Mouse (Mus musculus) heart, embryonic 12.5 days (tissue): ENCODE data around the gene Tecpr2. TPM values are rescaled to one million over a fixed set of nuclear protein-coding genes. Genes with fewer than 3 reads are reported as not detected.

ENCODE experiments used
- ATAC-seq: fragments of 200-750 bp; cut with Nextera tagmentation; 2 replicates; pipeline ENCODE4 v1.8.0; 2017; ENCODE audit warnings: moderate TSS enrichment, moderate library complexity; ENCODE audit not compliant: insufficient number of reproducible peaks, low FRiP score
- H3K27ac ChIP-seq: fragments of 300-500 bp; sonication (generic); 2 replicates; pipeline ENCODE4 v1.5.1; 2016; ENCODE audit warnings: mild to moderate bottlenecking, moderate library complexity; ENCODE audit not compliant: poor library complexity, severe bottlenecking
- H3K27me3 ChIP-seq: fragments of 300-500 bp; sonication (generic); replicated peaks from 2 replicates; pipeline ENCODE4 v1.6.1; 2016; ENCODE audit warnings: mild to moderate bottlenecking, moderate library complexity
- H3K36me3 ChIP-seq: fragments of 300-500 bp; sonication (generic); 2 replicates; pipeline ENCODE4 v1.6.1; 2016; ENCODE audit warnings: mild to moderate bottlenecking, moderate library complexity
- H3K4me1 ChIP-seq: fragments of 300-500 bp; sonication (generic); replicated peaks from 2 replicates; pipeline ENCODE4 v1.6.1; 2016; ENCODE audit warnings: mild to moderate bottlenecking
- H3K4me2 ChIP-seq: fragments of 300-500 bp; sonication (generic); 2 replicates; pipeline ENCODE4 v1.6.1; 2016; ENCODE audit warnings: mild to moderate bottlenecking, moderate library complexity
- H3K4me3 ChIP-seq: fragments of 300-500 bp; sonication (generic); 2 replicates; pipeline ENCODE4 v1.5.1; 2016; ENCODE audit warnings: mild to moderate bottlenecking
- H3K9ac ChIP-seq: fragments of 300-500 bp; sonication (generic); 2 replicates; pipeline ENCODE4 v1.6.1; 2016; ENCODE audit warnings: mild to moderate bottlenecking, moderate library complexity
- H3K9me3 ChIP-seq: fragments of 300-500 bp; sonication (generic); replicated peaks from 2 replicates; pipeline ENCODE4 v1.6.1; 2016; ENCODE audit warnings: mild to moderate bottlenecking, moderate library complexity
- WGBS: fragments of 180-500 bp; shearing (Covaris S2); methylation state at CpG from one replicate; pipeline ENCODE4 v1.1.7; 2016; 5-methylcytosine and 5-hydroxymethylcytosine counted together
- polyA plus RNA-seq: library from polyadenylated mRNA; unstranded; fragments of >200 nt; fragmentation: Nextera tagmentation; extraction: Ambion mirVana; gene quantifications from 2 replicates; pipeline ENCODE4 v1.2.1, GENCODE M21; 2016

Tecpr2 gene
- polyA plus RNA-seq, 1 experiment from 2014 or later = 3.8 TPM

- Histone ChIP-seq H3K4me3 (no peak overlapping the region), H3K27me3 (peaks cover 3% of the 10 kb centered on the region; the same call in 1 of the 2 replicates), H3K4me1 (no peaks in the 10 kb centered on the region), H3K27ac (no peak overlapping the region), H3K9me3 (no peaks in the 10 kb centered on the region), H3K4me2 (no peak overlapping the region), H3K36me3 (peaks cover 64% of the 10 kb centered on the region), H3K9ac (no peak overlapping the region)
- no peak for ATAC-seq
- 71% methylated on average over 5 of the region's 5 CpGs for WGBS
These were observed 82.9 kb downstream of the Tecpr2 start for GRCm38 (mm10) chr12:110971972-110972371.

GRCm38 (mm10) chr12:110973829-110974228 lies 84.8 kb downstream of the Tecpr2 start:
- Histone ChIP-seq H3K4me3 (no peak overlapping the region), H3K4me1 (peaks cover 13% of the 10 kb centered on the region), H3K9ac (no peak overlapping the region), H3K9me3 (no peaks in the 10 kb centered on the region), H3K27ac (peak overlapping the region; percentile 49; the same call in 1 of the 2 replicates), H3K36me3 (peaks cover 59% of the 10 kb centered on the region), H3K27me3 (peaks cover 9% of the 10 kb centered on the region; the same call in 1 of the 2 replicates), H3K4me2 (0 out of 2 replicates have a peak overlapping the region, but pooled peaks have one; percentile 15)
- ATAC-seq = no peak
- 84% methylated on average over 4 of the region's 4 CpGs for WGBS

GRCm38 (mm10) chr12:110974295-110974694 lies 85.2 kb downstream of the Tecpr2 start:
- Histone ChIP-seq H3K27me3 (peaks cover 9% of the 10 kb centered on the region; the same call in 1 of the 2 replicates), H3K4me3 (no peak overlapping the region), H3K9me3 (no peaks in the 10 kb centered on the region), H3K36me3 (peaks cover 54% of the 10 kb centered on the region), H3K4me2 (peak overlapping the region; percentile 94; the same call in 1 of the 2 replicates), H3K27ac (peak overlapping the region; percentile 49; the same call in 1 of the 2 replicates), H3K9ac (no peak overlapping the region), H3K4me1 (peaks cover 14% of the 10 kb centered on the region)
- WGBS = 64% methylated on average over 7 of the region's 7 CpGs
- peak; percentile 70 for ATAC-seq

- Histone ChIP-seq H3K27me3 (peaks cover 9% of the 10 kb centered on the region; the same call in 1 of the 2 replicates), H3K4me1 (peaks cover 18% of the 10 kb centered on the region), H3K36me3 (peaks cover 50% of the 10 kb centered on the region), H3K9ac (no peak overlapping the region), H3K4me2 (peak overlapping the region; percentile 94), H3K9me3 (no peaks in the 10 kb centered on the region), H3K27ac (peak overlapping the region; percentile 55), H3K4me3 (no peak overlapping the region)
- ATAC-seq = no peak
- WGBS = 83% methylated on average over 6 of the region's 6 CpGs
These were observed 85.7 kb downstream of the Tecpr2 start for GRCm38 (mm10) chr12:110974726-110975125.

- ATAC-seq = no peak
- Histone ChIP-seq H3K4me2 (peak overlapping the region; percentile 94), H3K27me3 (peaks cover 9% of the 10 kb centered on the region; the same call in 1 of the 2 replicates), H3K9me3 (no peaks in the 10 kb centered on the region), H3K4me3 (no peak overlapping the region), H3K27ac (peak overlapping the region; percentile 55), H3K36me3 (peaks cover 43% of the 10 kb centered on the region), H3K9ac (no peak overlapping the region), H3K4me1 (peaks cover 18% of the 10 kb centered on the region)
- WGBS = 87% methylated on average over 5 of the region's 5 CpGs
These were observed 86.3 kb downstream of the Tecpr2 start for GRCm38 (mm10) chr12:110975385-110975784.

GRCm38 (mm10) chr12:110975838-110976468 lies 86.9 kb downstream of the Tecpr2 start:
- Histone ChIP-seq H3K4me2 (peak overlapping the region; percentile 94), H3K9ac (no peak overlapping the region), H3K27ac (no peak overlapping the region), H3K36me3 (peaks cover 41% of the 10 kb centered on the region), H3K4me1 (peaks cover 18% of the 10 kb centered on the region), H3K9me3 (no peaks in the 10 kb centered on the region), H3K27me3 (peaks cover 9% of the 10 kb centered on the region; the same call in 1 of the 2 replicates), H3K4me3 (no peak overlapping the region)
- 89% methylated on average over 4 of the region's 4 CpGs for WGBS
- no peak for ATAC-seq

GRCm38 (mm10) chr12:110976589-110977344 lies 87.7 kb downstream of the Tecpr2 start:
- WGBS = 80% methylated on average over 60 of the region's 60 CpGs
- Histone ChIP-seq H3K4me2 (peak overlapping the region; percentile 94), H3K9me3 (no peaks in the 10 kb centered on the region), H3K4me3 (peak overlapping the region; percentile 82; the same call in 1 of the 2 replicates), H3K27me3 (peaks cover 9% of the 10 kb centered on the region; the same call in 1 of the 2 replicates), H3K9ac (no peak overlapping the region), H3K27ac (no peak overlapping the region), H3K36me3 (peaks cover 41% of the 10 kb centered on the region), H3K4me1 (peaks cover 18% of the 10 kb centered on the region)
- no peak for ATAC-seq

- ATAC-seq = no peak
- no peaks in the 10 kb centered on the region for H3K9me3 ChIP-seq
- peaks cover 18% of the 10 kb centered on the region for H3K4me1 ChIP-seq
- peaks cover 41% of the 10 kb centered on the region for H3K36me3 ChIP-seq
- H3K27me3 ChIP-seq = peaks cover 9% of the 10 kb centered on the region; the same call in 1 of the 2 replicates
- WGBS = 86% methylated on average over 18 of the region's 18 CpGs
- H3K4me2 ChIP-seq = peak overlapping the region; percentile 94
- H3K27ac ChIP-seq = no peak overlapping the region
- H3K9ac ChIP-seq = peak overlapping the region; percentile 90; the same call in 1 of the 2 replicates
- H3K4me3 ChIP-seq = peak overlapping the region; percentile 82
These were observed 88.3 kb downstream of the Tecpr2 start for GRCm38 (mm10) chr12:110977345-110977733.

- WGBS = 33% methylated on average over 14 of the region's 14 CpGs
- ATAC-seq = no peak
- no peaks in the 10 kb centered on the region for H3K9me3 ChIP-seq
- H3K4me2 ChIP-seq = peak overlapping the region; percentile 94
- H3K9ac ChIP-seq = peak overlapping the region; percentile 90
- peaks cover 35% of the 10 kb centered on the region for H3K36me3 ChIP-seq
- H3K4me3 ChIP-seq = peak overlapping the region; percentile 82
- peaks cover 9% of the 10 kb centered on the region; the same call in 1 of the 2 replicates for H3K27me3 ChIP-seq
- peaks cover 18% of the 10 kb centered on the region for H3K4me1 ChIP-seq
- peak overlapping the region; percentile 85 for H3K27ac ChIP-seq
These were observed 89.0 kb downstream of the Tecpr2 start for GRCm38 (mm10) chr12:110977896-110978606.

GRCm38 (mm10) chr12:110978607-110979406 lies 89.7 kb downstream of the Tecpr2 start, which contains the start of gene Ankrd9:
Gene Ankrd9, minus strand, starts transcription at chr12:110979040.
- H3K9ac ChIP-seq = peak within 1 kb of the TSS; percentile 90
- peak within 1 kb of the TSS; percentile 82 for H3K4me3 ChIP-seq
- ATAC-seq = peak; percentile 97
- peak within 1 kb of the TSS; percentile 85 for H3K27ac ChIP-seq
- H3K27me3 ChIP-seq = peaks cover 9% of the 10 kb centered on the region; the same call in 1 of the 2 replicates
- H3K36me3 ChIP-seq = peaks cover 30% of the 10 kb centered on the region
- H3K9me3 ChIP-seq = no peaks in the 10 kb centered on the region
- H3K4me1 ChIP-seq = peaks cover 18% of the 10 kb centered on the region
- peak within 1 kb of the TSS; percentile 94 for H3K4me2 ChIP-seq
- WGBS = under 1% methylated on average over 75 of the region's 90 CpGs
